Mouse (Mus musculus) mouse embryonic stem cell (cell line): ENCODE results near the gene Elmo2.

Source experiments
- in situ Hi-C, 2 experiments: fragments of 300-500 bp; cut with MboI; formaldehyde crosslinking; loops; 1 replicate in 1 of 2; 3 replicates in 1 of 2; pipeline ENCODE4 v1.14.3; 2019 to 2020; ENCODE audit warnings: low sequenced_read_pairs in 2 of 2, low pct_unique_long_range_greater_than_20kb in 1 of 2, mixed read lengths in 1 of 2; ENCODE audit not compliant: unreplicated experiment in 1 of 2

Gene Elmo2

GRCm38 (mm10) chr2:165242575-165242974, 83.7 kb downstream of the Elmo2 start:
- in situ Hi-C loops, result no loop called here

- in situ Hi-C loops, result no loop called here
Measured at GRCm38 (mm10) chr2:165241786-165242185, 84.5 kb downstream of the Elmo2 start.

GRCm38 (mm10) chr2:165240371-165240770, 85.9 kb downstream of the Elmo2 start:
- in situ Hi-C loops, result no loop called here

- in situ Hi-C loops, result loop anchor here in 1 of 2 experiments (10.0 kb wide), 1 partner anchor 165 kb away; no protein-coding TSS in a partner anchor
Measured at GRCm38 (mm10) chr2:165239533-165240144, 86.6 kb downstream of the Elmo2 start.

GRCm38 (mm10) chr2:165238416-165239145, 87.7 kb downstream of the Elmo2 start:
- in situ Hi-C loops, result loop anchor here in 1 of 2 experiments (10.0 kb wide), 1 partner anchor 164 kb away; no protein-coding TSS in a partner anchor
